Mouse (Mus musculus) heart, embryonic 13.5 days (tissue): ENCODE data around the gene Gm10721. TPM values are rescaled to one million over a fixed set of nuclear protein-coding genes. Genes with fewer than 3 reads are reported as not detected.
"Not testable (repeated sequence)": the region's sequence is repeated elsewhere in the genome, so short reads cannot be mapped to it uniquely, and the experiment has no call there.

ENCODE experiments used
- ATAC-seq: fragments of 200-750 bp; cut with Nextera tagmentation; 2 replicates; pipeline ENCODE4 v1.8.0; 2017; ENCODE audit warnings: moderate TSS enrichment; ENCODE audit not compliant: insufficient number of reproducible peaks, low FRiP score, low TSS enrichment; ENCODE audit errors: extremely low read depth
- H3K27ac ChIP-seq: fragments of 300-500 bp; sonication (generic); replicated peaks from 2 replicates; pipeline ENCODE4 v1.5.1; 2015; ENCODE audit warnings: moderate library complexity, mild to moderate bottlenecking, inconsistent platforms
- H3K27me3 ChIP-seq: fragments of 300-500 bp; sonication (generic); replicated peaks from 2 replicates; pipeline ENCODE4 v1.6.1; 2015; ENCODE audit warnings: mild to moderate bottlenecking, inconsistent platforms
- H3K36me3 ChIP-seq: fragments of 300-500 bp; sonication (generic); 2 replicates; pipeline ENCODE4 v1.6.1; 2015; ENCODE audit warnings: mild to moderate bottlenecking, inconsistent platforms
- H3K4me1 ChIP-seq: fragments of 300-500 bp; sonication (generic); 2 replicates; pipeline ENCODE4 v1.6.1; 2015; ENCODE audit warnings: inconsistent platforms
- H3K4me2 ChIP-seq: fragments of 300-500 bp; sonication (generic); 2 replicates; pipeline ENCODE4 v1.6.1; 2015; ENCODE audit warnings: inconsistent platforms, mild to moderate bottlenecking, moderate library complexity
- H3K4me3 ChIP-seq: fragments of 300-500 bp; sonication (generic); 2 replicates; pipeline ENCODE4 v1.5.1; 2015; ENCODE audit warnings: moderate library complexity, mild to moderate bottlenecking, inconsistent platforms
- H3K9ac ChIP-seq: fragments of 300-500 bp; sonication (generic); 2 replicates; pipeline ENCODE4 v1.6.1; 2015; ENCODE audit warnings: inconsistent platforms, mild to moderate bottlenecking, moderate library complexity
- H3K9me3 ChIP-seq: fragments of 300-500 bp; sonication (generic); 2 replicates; pipeline ENCODE4 v1.6.1; 2016; ENCODE audit warnings: inconsistent platforms
- WGBS: fragments of 180-500 bp; shearing (Covaris S2); methylation state at CpG from one replicate; pipeline ENCODE4 v1.1.7; 2015; ENCODE audit warnings: mixed read lengths; 5-methylcytosine and 5-hydroxymethylcytosine counted together
- polyA plus RNA-seq: library from polyadenylated mRNA; unstranded; fragments of >200 nt; fragmentation: Nextera tagmentation; extraction: Ambion mirVana; gene quantifications from 2 replicates; pipeline ENCODE4 v1.2.1, GENCODE M21; 2015

The Gm10721 gene
- 0.48 TPM in 1 of 2 replicates, not detected in the other for polyA plus RNA-seq

DNA sequence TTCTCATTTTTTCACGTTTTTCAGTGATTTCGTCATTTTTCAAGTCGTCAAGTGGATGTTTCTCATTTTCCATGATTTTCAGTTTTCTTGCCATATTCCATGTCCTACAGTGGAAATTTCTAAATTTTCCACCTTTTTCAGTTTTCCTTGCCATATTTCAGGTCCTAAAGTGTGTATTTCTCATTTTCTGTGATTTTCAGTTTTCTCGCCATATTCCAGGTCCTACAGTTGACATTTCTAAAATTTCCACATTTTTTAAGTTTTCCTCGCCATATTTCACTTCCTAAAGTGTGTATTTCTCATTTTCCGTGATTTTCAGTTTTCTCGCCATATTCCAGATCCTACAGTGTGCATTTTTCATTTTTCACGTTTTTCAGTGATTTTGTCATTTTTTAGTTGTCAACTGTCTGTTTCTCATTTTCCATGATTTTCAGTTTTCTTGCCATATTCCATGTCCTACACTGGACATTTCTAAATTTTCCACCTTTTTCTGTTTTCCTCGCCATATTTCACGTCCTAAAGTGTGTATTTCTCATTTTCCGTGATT is at the start of gene Gm10721:
Gene Gm10721, plus strand, starts transcription at position 408 of the 547 bp plus-strand sequence.
- not testable (repeated sequence) for H3K36me3 ChIP-seq, H3K4me3 ChIP-seq, H3K27me3 ChIP-seq, H3K27ac ChIP-seq, H3K9ac ChIP-seq, H3K4me2 ChIP-seq, H3K4me1 ChIP-seq, H3K9me3 ChIP-seq
- WGBS = no CpG with 5 or more reads among the region's 11 CpGs
- peak; percentile 35; the same call in 1 of the 2 replicates for ATAC-seq

DNA sequence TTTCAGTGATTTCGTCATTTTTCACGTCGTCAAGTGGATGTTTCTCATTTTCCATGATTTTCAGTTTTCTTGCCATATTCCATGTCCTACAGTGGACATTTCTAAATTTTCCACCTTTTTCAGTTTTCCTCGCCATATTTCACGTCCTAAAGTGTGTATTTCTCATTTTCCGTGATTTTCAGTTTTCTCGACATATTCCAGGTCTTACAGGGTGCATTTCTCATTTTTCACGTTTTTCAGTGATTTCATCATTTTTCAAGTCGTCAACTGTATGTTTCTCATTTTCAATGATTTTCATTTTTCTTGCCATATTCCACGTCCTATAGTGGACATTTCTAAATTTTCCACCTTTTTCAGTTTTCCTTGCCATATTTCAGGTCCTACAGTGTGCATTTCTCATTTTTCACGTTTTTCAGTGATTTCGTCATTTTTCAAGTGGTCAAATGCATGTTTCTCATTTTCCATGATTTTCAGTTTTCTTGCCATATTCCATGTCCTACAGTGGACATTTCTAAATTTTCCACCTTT is 12.4 kb upstream of the Gm10721 start, which contains the start of gene Gm10722:
Gene Gm10722, plus strand, starts transcription at position 478 of the 528 bp plus-strand sequence.
- not testable (repeated sequence) for H3K9me3 ChIP-seq, H3K4me1 ChIP-seq, H3K27ac ChIP-seq, H3K9ac ChIP-seq, H3K27me3 ChIP-seq, H3K4me2 ChIP-seq, H3K36me3 ChIP-seq, H3K4me3 ChIP-seq, ATAC-seq
- WGBS = 69% methylated on average over 12 of the region's 12 CpGs

DNA sequence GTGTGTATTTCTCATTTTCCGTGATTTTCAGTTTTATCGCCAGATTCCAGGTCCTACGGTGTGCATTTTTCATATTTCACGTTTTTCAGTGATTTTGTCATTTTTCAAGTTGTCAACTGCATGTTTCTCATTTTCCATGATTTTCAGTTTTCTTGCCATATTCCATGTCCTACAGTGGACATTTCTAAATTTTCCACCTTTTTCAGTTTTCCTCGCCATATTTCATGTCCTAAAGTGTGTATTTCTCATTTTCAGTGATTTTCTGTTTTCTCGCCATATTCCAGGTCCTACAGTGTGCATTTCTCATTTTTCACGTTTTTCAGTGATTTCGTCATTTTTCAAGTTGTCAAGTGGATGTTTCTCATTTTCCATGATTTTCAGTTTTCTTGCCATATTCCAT is 11.9 kb upstream of the Gm10721 start:
- not testable (repeated sequence) for H3K27ac ChIP-seq, H3K9me3 ChIP-seq, H3K27me3 ChIP-seq, H3K36me3 ChIP-seq, ATAC-seq, H3K4me3 ChIP-seq, H3K9ac ChIP-seq, H3K4me2 ChIP-seq, H3K4me1 ChIP-seq
- WGBS = 59% methylated on average over 8 of the region's 8 CpGs

DNA sequence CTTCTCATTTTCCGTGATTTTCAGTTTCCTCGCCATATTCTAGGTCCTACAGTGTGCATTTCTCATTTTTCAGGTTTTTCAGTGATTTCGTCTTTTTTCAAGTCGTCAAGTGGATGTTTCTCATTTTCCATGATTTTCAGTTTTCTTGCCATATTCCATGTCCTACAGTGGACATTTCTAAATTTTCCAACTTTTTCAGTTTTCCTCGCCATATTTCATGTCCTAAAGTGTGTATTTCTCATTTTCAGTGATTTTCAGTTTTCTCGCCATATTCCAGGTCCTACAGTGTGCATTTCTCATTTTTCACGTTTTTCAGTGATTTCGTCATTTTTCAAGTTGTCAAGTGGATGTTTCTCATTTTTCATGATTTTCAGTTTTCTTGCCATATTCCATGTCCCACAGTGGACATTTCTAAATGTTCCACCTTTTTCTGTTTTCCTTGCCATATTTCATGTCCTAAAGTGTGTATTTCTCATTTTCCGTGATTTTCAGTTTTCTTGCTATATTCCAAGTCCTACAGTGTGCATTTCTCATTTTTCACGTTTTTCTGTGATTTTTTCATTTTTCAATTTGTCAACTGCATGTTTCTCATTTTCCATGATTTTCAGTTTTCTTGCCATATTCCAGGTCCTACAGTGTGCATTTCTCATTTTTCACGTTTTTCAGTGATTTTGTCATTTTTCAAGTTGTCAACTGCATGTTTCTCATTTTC is 10.8 kb upstream of the Gm10721 start:
- H3K9me3 ChIP-seq, H3K4me1 ChIP-seq, H3K4me2 ChIP-seq, H3K9ac ChIP-seq, H3K4me3 ChIP-seq, H3K27me3 ChIP-seq, H3K36me3 ChIP-seq, H3K27ac ChIP-seq: not testable (repeated sequence)
- WGBS = 64% methylated on average over 9 of the region's 11 CpGs
- ATAC-seq = peak; percentile 77

DNA sequence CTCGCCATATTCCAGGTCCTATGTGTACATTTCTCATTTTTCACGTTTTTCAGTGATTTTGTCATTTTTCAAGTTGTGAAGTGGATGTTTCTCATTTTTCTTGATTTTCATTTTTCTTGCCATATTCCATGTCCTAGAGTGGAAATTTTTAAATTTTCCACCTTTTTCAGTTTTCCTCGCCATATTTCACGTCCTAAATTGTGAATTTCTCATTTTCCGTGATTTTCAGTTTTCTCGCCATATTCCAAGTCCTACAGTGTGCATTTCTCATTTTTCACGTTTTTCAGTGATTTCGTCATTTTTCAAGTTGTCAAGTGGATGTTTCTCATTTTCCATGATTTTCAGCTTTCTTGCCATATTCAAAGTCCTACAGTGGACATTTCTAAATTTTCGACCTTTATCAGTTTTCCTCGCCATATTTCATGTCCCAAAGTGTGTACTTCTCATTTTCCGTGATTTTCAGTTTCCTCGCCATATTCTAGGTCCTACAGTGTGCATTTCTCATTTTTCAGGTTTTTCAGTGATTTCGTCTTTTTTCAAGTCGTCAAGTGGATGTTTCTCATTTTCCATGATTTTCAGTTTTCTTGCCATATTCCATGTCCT is 10.0 kb upstream of the Gm10721 start, which contains the start of gene Gm11168:
Gene Gm11168, plus strand, starts transcription at position 553 of the 603 bp plus-strand sequence.
- H3K4me3 ChIP-seq, H3K27me3 ChIP-seq, H3K4me1 ChIP-seq, H3K9ac ChIP-seq, H3K4me2 ChIP-seq, H3K36me3 ChIP-seq, H3K27ac ChIP-seq, ATAC-seq: not testable (repeated sequence)
- 68% methylated on average over 6 of the region's 14 CpGs for WGBS
- H3K9me3 ChIP-seq = peaks cover 12% of the 10 kb centered on the region

DNA sequence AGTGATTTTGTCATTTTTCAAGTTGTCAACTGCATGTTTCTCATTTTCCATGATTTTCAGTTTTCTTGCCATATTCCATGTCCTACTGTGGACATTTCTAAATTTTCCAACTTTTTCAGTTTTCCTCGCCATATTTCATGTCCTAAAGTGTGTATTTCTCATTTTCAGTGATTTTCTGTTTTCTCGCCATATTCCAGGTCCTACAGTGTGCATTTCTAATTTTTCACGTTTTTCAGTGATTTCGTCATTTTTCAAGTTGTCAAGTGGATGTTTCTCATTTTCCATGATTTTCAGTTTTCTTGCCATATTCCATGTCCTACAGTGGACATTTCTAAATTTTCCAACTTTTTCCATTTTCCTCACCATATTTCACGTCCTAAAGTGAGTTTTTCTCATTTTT is 6.8 kb upstream of the Gm10721 start:
- not testable (repeated sequence) for H3K9ac ChIP-seq, H3K4me3 ChIP-seq, H3K27me3 ChIP-seq, H3K36me3 ChIP-seq, ATAC-seq, H3K4me2 ChIP-seq, H3K27ac ChIP-seq, H3K4me1 ChIP-seq
- peaks cover 15% of the 10 kb centered on the region for H3K9me3 ChIP-seq
- 76% methylated on average over 1 of the region's 5 CpGs for WGBS

DNA sequence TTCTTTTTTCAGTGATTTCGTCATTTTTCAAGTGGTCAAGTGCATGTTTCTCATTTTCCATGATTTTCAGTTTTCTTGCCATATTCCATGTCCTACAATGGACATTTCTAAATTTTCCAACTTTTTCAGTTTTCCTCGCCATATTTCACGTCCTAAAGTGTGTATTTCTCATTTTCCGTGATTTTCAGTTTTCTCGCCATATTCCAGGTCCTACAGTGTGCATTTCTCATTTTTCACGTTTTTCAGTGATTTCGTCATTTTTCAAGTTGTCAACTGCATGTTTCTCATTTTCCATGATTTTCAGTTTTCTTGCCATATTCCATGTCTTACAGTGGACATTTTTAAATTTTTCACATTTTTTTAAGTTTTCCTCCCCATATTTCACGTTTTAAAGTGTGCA is 6.3 kb upstream of the Gm10721 start:
- not testable (repeated sequence) for H3K36me3 ChIP-seq, H3K9ac ChIP-seq, H3K4me3 ChIP-seq, H3K27ac ChIP-seq, H3K27me3 ChIP-seq, H3K4me2 ChIP-seq, H3K4me1 ChIP-seq
- H3K9me3 ChIP-seq = peaks cover 15% of the 10 kb centered on the region
- WGBS = 68% methylated on average over 8 of the region's 8 CpGs
- peak; percentile 62 for ATAC-seq

DNA sequence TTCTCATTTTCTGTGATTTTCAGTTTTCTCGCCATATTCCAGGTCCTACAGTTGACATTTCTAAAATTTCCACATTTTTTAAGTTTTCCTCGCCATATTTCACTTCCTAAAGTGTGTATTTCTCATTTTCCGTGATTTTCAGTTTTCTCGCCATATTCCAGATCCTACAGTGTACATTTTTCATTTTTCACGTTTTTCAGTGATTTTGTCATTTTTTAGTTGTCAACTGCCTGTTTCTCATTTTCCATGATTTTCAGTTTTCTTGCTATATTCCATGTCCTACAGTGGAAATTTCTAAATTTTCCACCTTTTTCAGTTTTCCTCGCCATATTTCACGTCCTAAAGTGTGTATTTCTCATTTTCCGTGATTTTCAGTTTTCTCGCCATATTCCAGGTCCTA is 5.7 kb upstream of the Gm10721 start:
- not testable (repeated sequence) for H3K36me3 ChIP-seq, ATAC-seq, H3K27ac ChIP-seq, H3K4me2 ChIP-seq, H3K4me3 ChIP-seq, H3K4me1 ChIP-seq, H3K27me3 ChIP-seq, H3K9ac ChIP-seq
- peaks cover 11% of the 10 kb centered on the region for H3K9me3 ChIP-seq
- WGBS = 59% methylated on average over 8 of the region's 9 CpGs

DNA sequence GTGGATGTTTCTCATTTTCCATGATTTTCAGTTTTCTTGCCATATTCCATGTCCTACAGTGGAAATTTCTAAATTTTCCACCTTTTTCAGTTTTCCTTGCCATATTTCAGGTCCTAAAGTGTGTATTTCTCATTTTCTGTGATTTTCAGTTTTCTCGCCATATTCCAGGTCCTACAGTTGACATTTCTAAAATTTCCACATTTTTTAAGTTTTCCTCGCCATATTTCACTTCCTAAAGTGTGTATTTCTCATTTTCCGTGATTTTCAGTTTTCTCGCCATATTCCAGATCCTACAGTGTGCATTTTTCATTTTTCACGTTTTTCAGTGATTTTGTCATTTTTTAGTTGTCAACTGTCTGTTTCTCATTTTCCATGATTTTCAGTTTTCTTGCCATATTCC is 3.6 kb upstream of the Gm10721 start:
- no CpG with 5 or more reads among the region's 5 CpGs for WGBS

DNA sequence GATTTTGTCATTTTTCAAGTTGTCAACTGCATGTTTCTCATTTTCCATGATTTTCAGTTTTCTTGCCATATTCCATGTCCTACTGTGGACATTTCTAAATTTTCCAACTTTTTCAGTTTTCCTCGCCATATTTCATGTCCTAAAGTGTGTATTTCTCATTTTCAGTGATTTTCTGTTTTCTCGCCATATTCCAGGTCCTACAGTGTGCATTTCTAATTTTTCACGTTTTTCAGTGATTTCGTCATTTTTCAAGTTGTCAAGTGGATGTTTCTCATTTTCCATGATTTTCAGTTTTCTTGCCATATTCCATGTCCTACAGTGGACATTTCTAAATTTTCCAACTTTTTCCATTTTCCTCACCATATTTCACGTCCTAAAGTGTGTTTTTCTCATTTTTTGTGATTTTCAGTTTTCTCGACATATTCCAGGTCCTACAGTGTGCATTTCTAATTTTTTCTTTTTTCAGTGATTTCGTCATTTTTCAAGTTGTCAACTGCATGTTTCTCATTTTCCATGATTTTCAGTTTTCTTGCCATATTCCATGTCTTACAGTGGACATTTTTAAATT is 802 bp upstream of the Gm10721 start:
- H3K9ac ChIP-seq, H3K4me1 ChIP-seq, H3K36me3 ChIP-seq, H3K27me3 ChIP-seq, H3K9me3 ChIP-seq, H3K4me2 ChIP-seq, H3K4me3 ChIP-seq, H3K27ac ChIP-seq, ATAC-seq: not testable (repeated sequence)
- WGBS = 81% methylated on average over 3 of the region's 7 CpGs

More for the DNA sequence above, 3.6 kb upstream of the Gm10721 start:
- H3K4me1 ChIP-seq, H3K9me3 ChIP-seq, H3K4me2 ChIP-seq, H3K27ac ChIP-seq, H3K27me3 ChIP-seq, H3K36me3 ChIP-seq, H3K4me3 ChIP-seq, H3K9ac ChIP-seq: not testable (repeated sequence)
- 0 out of 2 replicates have a peak, but pooled peaks have one; percentile 39 for ATAC-seq

DNA sequence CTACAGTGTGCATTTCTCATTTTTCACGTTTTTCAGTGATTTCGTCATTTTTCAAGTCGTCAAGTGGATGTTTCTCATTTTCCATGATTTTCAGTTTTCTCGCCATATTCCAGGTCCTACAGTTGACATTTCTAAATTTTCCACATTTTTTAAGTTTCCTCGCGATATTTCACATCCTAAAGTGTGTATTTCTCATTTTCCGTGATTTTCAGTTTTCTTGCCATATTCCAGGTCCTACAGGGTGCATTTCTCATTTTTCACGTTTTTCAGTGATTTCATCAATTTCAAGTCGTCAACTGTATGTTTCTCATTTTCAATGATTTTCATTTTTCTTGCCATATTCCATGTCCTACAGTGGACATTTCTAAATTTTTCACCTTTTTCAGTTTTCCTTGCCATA is 2.4 kb downstream of the Gm10721 start, which contains the start of gene Gm10720:
Gene Gm10720, plus strand, starts transcription at position 301 of the 400 bp plus-strand sequence.
- H3K9me3 ChIP-seq, H3K36me3 ChIP-seq, H3K4me3 ChIP-seq, H3K4me2 ChIP-seq, ATAC-seq, H3K4me1 ChIP-seq, H3K27me3 ChIP-seq, H3K9ac ChIP-seq, H3K27ac ChIP-seq: not testable (repeated sequence)
- 67% methylated on average over 5 of the region's 9 CpGs for WGBS
